Mouse (Mus musculus) myocyte (in vitro differentiated cells): ENCODE measurements around the gene Scly.

ENCODE experiments used
- CEBPB ChIP-seq: IDR thresholded peaks from 2 replicates; pipeline ENCODE4 v1.6.1; 2011; ENCODE audit warnings: mild to moderate bottlenecking, moderate library complexity; ENCODE audit not compliant: poor library complexity, insufficient read depth, severe bottlenecking
- E2F4 ChIP-seq: IDR thresholded peaks from one replicate; pipeline ENCODE4 v1.6.1; 2011; ENCODE audit warnings: mild to moderate bottlenecking, control low read depth, moderate library complexity; ENCODE audit not compliant: insufficient read depth
- MAX ChIP-seq: IDR thresholded peaks from one replicate; pipeline ENCODE4 v1.6.1; 2011; ENCODE audit warnings: low read depth, mild to moderate bottlenecking, control low read depth
- MYOD1 ChIP-seq, 3 experiments: IDR thresholded peaks; one replicate each; pipeline ENCODE4 v1.6.1; 2011; ENCODE audit warnings: control low read depth in 2 of 3, low read depth in 2 of 3, mild to moderate bottlenecking in 2 of 3, moderate library complexity in 1 of 3; ENCODE audit not compliant: insufficient read length in 2 of 3, control insufficient read depth in 1 of 3
- POLR2A ChIP-seq: IDR thresholded peaks from one replicate; pipeline ENCODE4 v1.6.1; 2011; ENCODE audit warnings: low read depth, mild to moderate bottlenecking, control low read depth, moderate library complexity; ENCODE audit not compliant: insufficient read length
- POLR2AphosphoS2 ChIP-seq: IDR thresholded peaks from one replicate; pipeline ENCODE4 v1.6.1; 2011; ENCODE audit warnings: low read depth, control low read depth; ENCODE audit not compliant: insufficient read length
- REST ChIP-seq: IDR thresholded peaks from one replicate; pipeline ENCODE4 v1.6.1; 2011; ENCODE audit warnings: mild to moderate bottlenecking, control low read depth, moderate library complexity; ENCODE audit not compliant: insufficient read depth, insufficient read length
- SRF ChIP-seq: IDR thresholded peaks from one replicate; pipeline ENCODE4 v1.6.1; 2011; ENCODE audit warnings: low read depth; ENCODE audit not compliant: control insufficient read depth, insufficient read length
- USF1 ChIP-seq: IDR thresholded peaks from one replicate; pipeline ENCODE4 v1.6.1; 2011; ENCODE audit warnings: low read depth, mild to moderate bottlenecking, control low read depth, moderate library complexity

GRCm38 (mm10) chr1:91289375-91289774, 8.8 kb upstream of the Scly start:
- TF ChIP-seq E2F4 (no peak), POLR2A (no peak), POLR2AphosphoS2 (no peak), MAX (no peak), SRF (no peak), REST (no peak), MYOD1 (IDR thresholded peaks at IDR 0.05; ENCODE audit: control insufficient read depth in 1 of 3, insufficient read length in 2 of 3, low read depth in 2 of 3) (no peak), USF1 (no peak), CEBPB (no peak)
